Mouse (Mus musculus): Measurements from ENCODE around the gene Slc7a6os. TPM values are rescaled to one million over a fixed set of nuclear protein-coding genes. Genes with fewer than 3 reads are reported as not detected.
"Not testable (repeated sequence)": the region's sequence is repeated elsewhere in the genome, so short reads cannot be mapped to it uniquely, and the experiment has no call there.

Slc7a6os gene
- polyA plus RNA-seq, 1 experiment from 2014 or later: 37.2 TPM

GRCm38 (mm10) chr8:106210035-106210731 lies 552 bp downstream of the Slc7a6os start:
- Histone ChIP-seq H3K27ac (peak overlapping the region; percentile 95), H3K4me2 (replicated peaks) (peak overlapping the region; percentile 87), H3K36me3 (peaks cover 43% of the 10 kb centered on the region), H3K9me3 (replicated peaks) (no peaks in the 10 kb centered on the region), H3K27me3 (no peaks in the 10 kb centered on the region), H3K4me3 (peak overlapping the region; percentile 85), H3K9ac (peak overlapping the region; percentile 88), H3K4me1 (peaks cover 13% of the 10 kb centered on the region)
- peak; percentile 77 for ATAC-seq (ENCODE audit: low FRiP score)
- WGBS: 1% methylated on average over 35 of the region's 35 CpGs

GRCm38 (mm10) chr8:106199596-106199995 lies 11.1 kb downstream of the Slc7a6os start:
- H3K4me3 ChIP-seq; ATAC-seq (ENCODE audit: low FRiP score); H3K9me3 ChIP-seq (replicated peaks); H3K9ac ChIP-seq; H3K4me1 ChIP-seq; H3K27me3 ChIP-seq; H3K4me2 ChIP-seq (replicated peaks); H3K27ac ChIP-seq: not testable (repeated sequence)
- WGBS: 92% methylated on average over 3 of the region's 3 CpGs
- H3K36me3 ChIP-seq: peaks cover 85% of the 10 kb centered on the region

- no peaks in the 10 kb centered on the region for H3K4me1 ChIP-seq
- peaks cover 88% of the 10 kb centered on the region for H3K36me3 ChIP-seq
- H3K4me2 ChIP-seq (replicated peaks): no peak overlapping the region
- 31% methylated on average over 1 of the region's 1 CpGs for WGBS
- no peak overlapping the region for H3K27ac ChIP-seq
- no peak overlapping the region for H3K4me3 ChIP-seq
- no peak for ATAC-seq (ENCODE audit: low FRiP score)
- H3K27me3 ChIP-seq: no peaks in the 10 kb centered on the region
- H3K9ac ChIP-seq: no peak overlapping the region
- no peaks in the 10 kb centered on the region for H3K9me3 ChIP-seq (replicated peaks)
Observed at GRCm38 (mm10) chr8:106198741-106199140, 12.0 kb downstream of the Slc7a6os start.

- Histone ChIP-seq H3K4me1 (no peaks in the 10 kb centered on the region), H3K4me2 (replicated peaks) (no peak overlapping the region), H3K9me3 (replicated peaks) (no peaks in the 10 kb centered on the region), H3K4me3 (no peak overlapping the region), H3K27ac (no peak overlapping the region), H3K36me3 (peaks cover 77% of the 10 kb centered on the region), H3K27me3 (no peaks in the 10 kb centered on the region), H3K9ac (no peak overlapping the region)
- 93% methylated on average over 5 of the region's 5 CpGs for WGBS
- ATAC-seq (ENCODE audit: low FRiP score): no peak
Observed at GRCm38 (mm10) chr8:106194062-106194461, 16.7 kb downstream of the Slc7a6os start.

GRCm38 (mm10) chr8:106193162-106193561 lies 17.6 kb downstream of the Slc7a6os start:
- Histone ChIP-seq H3K4me2 (replicated peaks) (no peak overlapping the region), H3K9ac (no peak overlapping the region), H3K27ac (no peak overlapping the region), H3K4me1 (no peaks in the 10 kb centered on the region), H3K27me3 (no peaks in the 10 kb centered on the region), H3K4me3 (no peak overlapping the region), H3K36me3 (peaks cover 70% of the 10 kb centered on the region), H3K9me3 (replicated peaks) (no peaks in the 10 kb centered on the region)
- 92% methylated on average over 6 of the region's 6 CpGs for WGBS
- ATAC-seq (ENCODE audit: low FRiP score): no peak

GRCm38 (mm10) chr8:106191639-106192038 lies 19.1 kb downstream of the Slc7a6os start:
- Histone ChIP-seq H3K4me2 (replicated peaks) (no peak overlapping the region), H3K27ac (no peak overlapping the region), H3K4me1 (no peaks in the 10 kb centered on the region), H3K9me3 (replicated peaks) (no peaks in the 10 kb centered on the region), H3K4me3 (no peak overlapping the region), H3K9ac (no peak overlapping the region), H3K36me3 (peaks cover 75% of the 10 kb centered on the region), H3K27me3 (no peaks in the 10 kb centered on the region)
- no peak for ATAC-seq (ENCODE audit: low FRiP score)
- 94% methylated on average over 5 of the region's 5 CpGs for WGBS

GRCm38 (mm10) chr8:106189162-106189561 lies 21.6 kb downstream of the Slc7a6os start:
- no peak overlapping the region for H3K4me2 ChIP-seq (replicated peaks)
- H3K27me3 ChIP-seq: no peaks in the 10 kb centered on the region
- H3K4me3 ChIP-seq: no peak overlapping the region
- H3K9me3 ChIP-seq (replicated peaks): no peaks in the 10 kb centered on the region
- H3K4me1 ChIP-seq: no peaks in the 10 kb centered on the region
- no peak overlapping the region for H3K9ac ChIP-seq
- WGBS: 96% methylated on average over 4 of the region's 4 CpGs
- ATAC-seq (ENCODE audit: low FRiP score): no peak
- H3K36me3 ChIP-seq: peaks cover 74% of the 10 kb centered on the region
- H3K27ac ChIP-seq: no peak overlapping the region

GRCm38 (mm10) chr8:106186394-106186793 lies 24.3 kb downstream of the Slc7a6os start:
- no peak overlapping the region for H3K9ac ChIP-seq
- H3K4me1 ChIP-seq: no peaks in the 10 kb centered on the region
- H3K27me3 ChIP-seq: no peaks in the 10 kb centered on the region
- no peak for ATAC-seq (ENCODE audit: low FRiP score)
- no peak overlapping the region for H3K27ac ChIP-seq
- H3K4me2 ChIP-seq (replicated peaks): no peak overlapping the region
- no peaks in the 10 kb centered on the region for H3K9me3 ChIP-seq (replicated peaks)
- H3K36me3 ChIP-seq: peaks cover 59% of the 10 kb centered on the region
- H3K4me3 ChIP-seq: no peak overlapping the region
- 95% methylated on average over 3 of the region's 3 CpGs for WGBS

- Histone ChIP-seq H3K27me3 (no peaks in the 10 kb centered on the region), H3K9ac (no peak overlapping the region), H3K4me2 (replicated peaks) (no peak overlapping the region), H3K27ac (no peak overlapping the region), H3K4me1 (no peaks in the 10 kb centered on the region), H3K4me3 (no peak overlapping the region), H3K9me3 (replicated peaks) (no peaks in the 10 kb centered on the region), H3K36me3 (peaks cover 59% of the 10 kb centered on the region)
- no peak for ATAC-seq (ENCODE audit: low FRiP score)
- WGBS: 94% methylated on average over 8 of the region's 8 CpGs
Observed at GRCm38 (mm10) chr8:106185628-106186270, 25.0 kb downstream of the Slc7a6os start.

GRCm38 (mm10) chr8:106178428-106178827 lies 32.3 kb downstream of the Slc7a6os start:
- Histone ChIP-seq H3K27me3 (no peaks in the 10 kb centered on the region), H3K36me3 (peaks cover 16% of the 10 kb centered on the region), H3K4me1 (peaks cover 7% of the 10 kb centered on the region), H3K27ac (no peak overlapping the region), H3K4me3 (no peak overlapping the region), H3K9ac (no peak overlapping the region), H3K4me2 (replicated peaks) (no peak overlapping the region), H3K9me3 (replicated peaks) (no peaks in the 10 kb centered on the region)
- WGBS: 88% methylated on average over 2 of the region's 2 CpGs
- ATAC-seq (ENCODE audit: low FRiP score): no peak

GRCm38 (mm10) chr8:106177594-106177993 lies 33.1 kb downstream of the Slc7a6os start:
- no peak overlapping the region for H3K27ac ChIP-seq
- H3K27me3 ChIP-seq: no peaks in the 10 kb centered on the region
- ATAC-seq (ENCODE audit: low FRiP score): no peak
- no peak overlapping the region for H3K4me3 ChIP-seq
- H3K9me3 ChIP-seq (replicated peaks): no peaks in the 10 kb centered on the region
- H3K4me2 ChIP-seq (replicated peaks): no peak overlapping the region
- 88% methylated on average over 1 of the region's 1 CpGs for WGBS
- peaks cover 7% of the 10 kb centered on the region for H3K4me1 ChIP-seq
- no peak overlapping the region for H3K9ac ChIP-seq
- H3K36me3 ChIP-seq: peaks cover 14% of the 10 kb centered on the region; the same call in 1 of the 2 replicates

GRCm38 (mm10) chr8:106176891-106177290 lies 33.8 kb downstream of the Slc7a6os start:
- WGBS: 24% methylated on average over 1 of the region's 1 CpGs
- no peak overlapping the region for H3K4me3 ChIP-seq
- no peaks in the 10 kb centered on the region for H3K27me3 ChIP-seq
- ATAC-seq (ENCODE audit: low FRiP score): no peak
- no peaks in the 10 kb centered on the region for H3K9me3 ChIP-seq (replicated peaks)
- no peak overlapping the region for H3K27ac ChIP-seq
- H3K36me3 ChIP-seq: peaks cover 11% of the 10 kb centered on the region; the same call in 1 of the 2 replicates
- no peak overlapping the region for H3K9ac ChIP-seq
- peaks cover 7% of the 10 kb centered on the region for H3K4me1 ChIP-seq
- no peak overlapping the region for H3K4me2 ChIP-seq (replicated peaks)

GRCm38 (mm10) chr8:106173566-106173965 lies 37.2 kb downstream of the Slc7a6os start:
- Histone ChIP-seq H3K27ac (no peak overlapping the region), H3K36me3 (no peaks in the 10 kb centered on the region), H3K9me3 (replicated peaks) (no peaks in the 10 kb centered on the region), H3K4me3 (no peak overlapping the region), H3K9ac (no peak overlapping the region), H3K4me2 (replicated peaks) (no peak overlapping the region), H3K4me1 (peaks cover 18% of the 10 kb centered on the region), H3K27me3 (no peaks in the 10 kb centered on the region)
- 98% methylated on average over 3 of the region's 3 CpGs for WGBS
- ATAC-seq (ENCODE audit: low FRiP score): no peak
